Mouse (Mus musculus) kidney, adult 2 months (tissue): ENCODE measurements around the gene C130050O18Rik.

Source experiments
- CTCF ChIP-seq: fragments of 200-500 bp; conservative IDR thresholded peaks from 2 replicates; pipeline ENCODE4 v1.5.1; 2011; ENCODE audit warnings: low read depth, mild to moderate bottlenecking, control low read depth, low read length, moderate library complexity, mixed read lengths; ENCODE audit not compliant: insufficient read depth, insufficient read length
- POLR2A ChIP-seq: fragments of 200-500 bp; IDR thresholded peaks from one replicate; pipeline ENCODE4 v1.6.1; 2011; ENCODE audit warnings: low read depth, low read length, control low read depth

- TF ChIP-seq POLR2A, result no peak
- TF ChIP-seq CTCF, result no peak
These were observed 20.1 kb downstream of the C130050O18Rik start for GRCm38 (mm10) chr5:139425198-139425597.
